Mouse (Mus musculus) hindbrain, embryonic 12.5 days (tissue): ENCODE measurements around the gene Smad5. TPM values are rescaled to one million over a fixed set of nuclear protein-coding genes. Genes with fewer than 3 reads are reported as not detected.

Experiments used
- polyA plus RNA-seq: library from polyadenylated mRNA; unstranded; fragments of >200 nt; fragmentation: Nextera tagmentation; extraction: Ambion mirVana; gene quantifications from 2 replicates; pipeline ENCODE4 v1.2.1, GENCODE M21; 2016

Gene Smad5
- polyA plus RNA-seq, 1 experiment from 2014 or later: 38.8 TPM

Other genes starting within 250 kb of the Smad5 start
- not detected in 2 replicates for gene Il9, start 220.8 kb upstream of the Smad5 start, polyA plus RNA-seq
- gene Fbxl21, start 180.5 kb upstream of the Smad5 start, polyA plus RNA-seq: 1.8 and 3.6 TPM in 2 replicates
- not detected in 2 replicates for gene Lect2, start 154.5 kb upstream of the Smad5 start, polyA plus RNA-seq
- 65.5 and 72.2 TPM in 2 replicates for gene Tgfbi, start 93.5 kb upstream of the Smad5 start, polyA plus RNA-seq
- 0.21 TPM in 1 of 2 replicates, not detected in the other for gene Gm45623, start 50.8 kb downstream of the Smad5 start, polyA plus RNA-seq
- gene Trpc7, start 193.0 kb downstream of the Smad5 start, polyA plus RNA-seq: 0.42 and 0.45 TPM in 2 replicates